Mouse (Mus musculus) skeletal muscle tissue, adult 2 months (tissue): ENCODE data around the gene Rexo5.
A peak's percentile ranks its signal among the peaks of the same experiment; 100 is the strongest.

ENCODE experiments used
- DNase-seq: peaks from one replicate; pipeline ENCODE4 v3.0.0-alpha.2; 2012; ENCODE audit warnings: low read depth, low spot score

The Rexo5 gene

GRCm38 (mm10) chr7:119841820-119842449 lies 48.1 kb downstream of the Rexo5 start:
- no peak for DNase-seq

GRCm38 (mm10) chr7:119845541-119845940 lies 51.7 kb downstream of the Rexo5 start:
- no peak for DNase-seq

- no peak for DNase-seq
These were observed 53.6 kb downstream of the Rexo5 start for GRCm38 (mm10) chr7:119847396-119847795.

- peak; percentile 30 for DNase-seq
These were observed 55.3 kb downstream of the Rexo5 start for GRCm38 (mm10) chr7:119849096-119849495.

GRCm38 (mm10) chr7:119850737-119851136 lies 56.9 kb downstream of the Rexo5 start:
- DNase-seq = peak; percentile 80

GRCm38 (mm10) chr7:119852494-119852893 lies 58.7 kb downstream of the Rexo5 start:
- no peak for DNase-seq

- DNase-seq = no peak
These were observed 59.4 kb downstream of the Rexo5 start for GRCm38 (mm10) chr7:119853186-119853585.

GRCm38 (mm10) chr7:119854362-119854761 lies 60.6 kb downstream of the Rexo5 start:
- DNase-seq = no peak

- no peak for DNase-seq
These were observed 61.2 kb downstream of the Rexo5 start for GRCm38 (mm10) chr7:119855031-119855430.

- no peak for DNase-seq
These were observed 65.7 kb downstream of the Rexo5 start for GRCm38 (mm10) chr7:119859476-119859875.

- no peak for DNase-seq
These were observed 66.3 kb downstream of the Rexo5 start for GRCm38 (mm10) chr7:119860116-119860515.

GRCm38 (mm10) chr7:119860554-119860953 lies 66.7 kb downstream of the Rexo5 start:
- DNase-seq = no peak

GRCm38 (mm10) chr7:119860971-119861334 lies 67.1 kb downstream of the Rexo5 start:
- no peak for DNase-seq

GRCm38 (mm10) chr7:119861335-119862091 lies 67.7 kb downstream of the Rexo5 start:
- no peak for DNase-seq

GRCm38 (mm10) chr7:119862167-119862566 lies 68.4 kb downstream of the Rexo5 start:
- no peak for DNase-seq

GRCm38 (mm10) chr7:119864500-119864899 lies 70.7 kb downstream of the Rexo5 start:
- DNase-seq = no peak

- no peak for DNase-seq
These were observed 72.3 kb downstream of the Rexo5 start for GRCm38 (mm10) chr7:119866136-119866535.

- no peak for DNase-seq
These were observed 78.4 kb downstream of the Rexo5 start for GRCm38 (mm10) chr7:119872204-119872603.

GRCm38 (mm10) chr7:119873050-119873449 lies 79.2 kb downstream of the Rexo5 start:
- no peak for DNase-seq

GRCm38 (mm10) chr7:119875776-119876440 lies 82.1 kb downstream of the Rexo5 start:
- no peak for DNase-seq

- DNase-seq = no peak
These were observed 85.4 kb downstream of the Rexo5 start for GRCm38 (mm10) chr7:119879171-119879570.

- DNase-seq = peak; percentile 57
These were observed 86.5 kb downstream of the Rexo5 start for GRCm38 (mm10) chr7:119880345-119880744.

GRCm38 (mm10) chr7:119881229-119881628 lies 87.4 kb downstream of the Rexo5 start:
- no peak for DNase-seq
